Mouse (Mus musculus) lung, postnatal 25 days (tissue): ENCODE measurements around the gene Cdk15.

Experiments used
- DNase-seq: peaks from one replicate; pipeline ENCODE4 v3.0.0; 2022; ENCODE audit warnings: low spot score

Cdk15 gene

GRCm38 (mm10) chr1:59376557-59376956 is 119.9 kb downstream of the Cdk15 start:
- no peak for DNase-seq

DNA sequence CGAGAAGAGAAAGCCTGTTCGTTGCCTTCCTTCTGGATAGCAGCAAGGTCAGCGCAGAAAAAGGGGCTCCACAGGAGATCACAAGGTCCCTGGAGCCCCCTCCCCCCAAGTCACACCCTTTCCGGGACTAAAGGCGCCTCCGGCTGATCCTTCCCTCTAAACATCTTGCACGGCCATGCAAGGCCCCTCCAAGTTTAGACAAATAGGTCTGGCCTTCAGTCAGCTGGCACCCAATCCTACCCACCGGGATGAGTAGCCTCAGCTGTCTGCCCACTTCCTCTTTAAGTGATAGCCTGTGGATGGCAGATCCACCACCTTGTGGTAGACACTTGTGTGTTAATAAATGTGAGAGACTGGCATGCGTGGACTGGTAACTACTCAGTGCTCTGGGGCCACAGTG is 120.6 kb downstream of the Cdk15 start:
- DNase-seq = no peak

DNA sequence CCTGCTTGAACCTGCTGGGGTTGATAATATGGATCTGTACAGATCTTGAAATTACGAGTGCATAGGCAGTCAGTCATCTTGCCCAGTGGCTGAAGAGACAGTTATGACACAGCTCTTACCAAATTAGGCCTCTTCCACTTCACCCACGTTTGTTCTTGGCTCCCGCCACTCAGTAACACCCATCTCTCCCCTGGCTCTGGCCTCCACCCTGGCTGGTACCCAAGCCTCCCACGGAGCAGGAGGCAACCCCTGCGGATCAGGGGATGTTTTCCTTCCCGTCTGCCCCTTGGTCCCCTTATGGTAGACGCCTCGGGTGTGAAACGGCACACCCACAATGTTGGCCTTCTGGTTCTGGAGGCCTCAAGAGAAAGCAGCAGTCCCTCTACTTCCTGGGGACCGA is 124.2 kb downstream of the Cdk15 start:
- DNase-seq = peak; percentile 25

DNA sequence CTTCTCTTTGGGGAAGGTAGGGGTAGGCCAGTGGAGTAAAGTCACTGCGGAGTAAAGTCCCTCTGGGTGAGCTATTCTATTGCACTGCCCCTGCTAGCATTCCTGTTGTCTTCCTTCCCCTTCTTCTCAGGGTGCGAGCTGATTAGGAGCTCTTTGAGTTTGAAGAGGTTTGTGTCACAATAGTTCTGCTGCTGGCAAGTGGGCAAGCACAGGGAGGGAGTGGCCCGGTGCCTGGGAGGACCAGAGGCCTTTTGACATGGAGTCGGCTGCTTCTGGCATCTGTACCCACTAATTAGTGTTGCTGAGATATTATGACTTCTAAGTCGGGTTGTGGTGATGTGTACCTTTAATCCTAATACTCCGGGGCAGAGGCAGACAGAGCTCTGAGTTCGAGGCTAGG is 124.8 kb downstream of the Cdk15 start:
- DNase-seq = peak; percentile 36

GRCm38 (mm10) chr1:59382516-59382915 is 125.8 kb downstream of the Cdk15 start:
- no peak for DNase-seq

- DNase-seq = peak; percentile 16
These were observed 126.4 kb downstream of the Cdk15 start for GRCm38 (mm10) chr1:59383049-59383610.

DNA sequence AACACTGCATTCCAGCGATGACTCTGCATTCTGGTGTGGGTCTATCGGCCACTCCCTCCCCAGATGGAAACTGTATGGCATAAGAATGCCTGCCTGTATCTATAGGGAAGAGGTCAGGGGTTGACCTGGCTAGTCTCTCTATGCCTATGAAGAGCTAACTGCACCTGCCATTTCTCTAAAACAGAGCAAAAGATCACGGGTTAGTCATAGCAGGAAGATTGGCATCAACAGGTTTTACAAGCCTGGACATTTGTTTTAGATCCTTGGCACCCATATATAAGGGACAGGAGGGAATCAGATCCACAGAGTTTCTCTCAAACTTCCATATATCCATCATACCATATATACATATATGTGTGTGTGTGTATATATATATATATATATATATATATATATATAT is 127.7 kb downstream of the Cdk15 start:
- no peak for DNase-seq

GRCm38 (mm10) chr1:59385641-59386040 is 128.9 kb downstream of the Cdk15 start:
- no peak for DNase-seq

GRCm38 (mm10) chr1:59387542-59388314 is 131.0 kb downstream of the Cdk15 start:
- no peak for DNase-seq

DNA sequence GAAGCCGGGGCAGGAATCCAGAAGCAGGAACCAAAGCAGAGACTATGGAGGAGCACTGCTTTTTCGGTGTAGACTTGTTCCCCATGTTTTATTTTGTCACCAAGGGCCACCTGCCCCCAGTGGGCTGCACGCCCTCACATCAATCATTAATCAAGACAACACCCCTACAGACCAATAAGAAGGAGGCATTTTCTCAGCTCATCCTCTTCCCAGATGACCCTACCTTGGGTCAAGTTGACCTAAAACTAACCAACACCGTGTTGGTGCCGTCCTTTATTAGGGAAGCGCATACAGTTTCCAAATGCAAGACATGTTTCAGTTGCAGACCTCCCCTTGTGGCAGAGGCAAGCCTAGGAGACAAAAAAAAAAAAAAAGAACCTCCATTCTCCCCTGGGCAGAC is 132.5 kb downstream of the Cdk15 start:
- no peak for DNase-seq

DNA sequence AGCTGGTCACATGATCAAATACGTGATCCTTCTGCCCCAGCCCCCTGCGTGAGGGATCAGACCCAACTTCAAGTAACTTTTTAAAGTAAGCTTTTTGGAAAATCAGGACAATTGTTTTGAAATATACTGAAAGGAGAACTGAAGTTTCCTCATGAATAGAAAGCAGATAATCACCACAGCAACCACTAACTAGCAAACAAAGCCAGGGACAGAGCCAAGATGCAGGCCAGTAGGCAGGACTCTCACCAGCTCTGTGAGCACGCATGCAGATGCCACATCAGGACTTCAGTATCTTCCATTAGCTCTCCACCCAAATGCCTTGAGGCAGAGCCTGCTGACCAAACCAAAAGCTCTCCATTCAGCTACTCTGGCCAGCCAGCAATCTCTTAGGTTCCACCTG is 135.0 kb downstream of the Cdk15 start:
- DNase-seq = peak; percentile 29

DNA sequence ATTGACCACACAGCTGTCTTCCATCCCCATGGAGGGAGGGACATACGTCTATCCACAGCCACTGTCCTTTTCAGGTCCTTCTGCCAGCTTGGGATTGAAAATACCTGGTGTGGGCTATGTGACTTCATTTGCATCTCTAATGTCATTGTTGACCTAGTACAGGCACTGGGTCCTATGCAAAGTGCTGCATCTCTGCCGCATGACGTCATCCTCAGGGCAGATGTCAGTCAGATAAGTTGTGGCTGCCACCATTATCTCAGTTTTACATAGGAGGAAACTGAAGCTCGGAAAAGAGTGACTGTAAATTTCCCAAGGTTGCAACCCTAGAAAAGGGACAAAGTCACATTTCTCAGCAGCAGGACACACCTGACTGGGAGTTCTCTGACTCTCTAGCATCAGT is 137.4 kb downstream of the Cdk15 start:
- DNase-seq = no peak

DNA sequence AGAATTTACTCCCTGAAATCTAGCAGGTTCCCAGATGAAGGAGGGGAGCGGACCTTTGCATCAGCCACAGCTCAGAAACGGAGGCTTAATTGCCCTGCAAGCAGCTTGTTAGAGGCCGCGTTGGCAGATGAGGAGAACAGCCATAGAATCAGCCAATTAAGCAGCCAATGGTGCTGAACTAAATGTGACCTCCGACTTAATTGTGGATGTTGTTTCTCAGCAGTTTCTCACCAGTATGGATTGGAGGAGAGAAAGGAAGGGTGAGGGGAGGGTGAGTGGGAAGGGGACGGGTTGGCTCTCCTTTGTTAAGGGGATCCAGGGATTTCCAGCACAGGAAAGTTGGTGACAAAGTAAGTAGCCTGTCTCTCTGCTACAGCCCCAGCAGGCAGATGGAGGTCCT is 137.9 kb downstream of the Cdk15 start:
- DNase-seq = no peak

DNA sequence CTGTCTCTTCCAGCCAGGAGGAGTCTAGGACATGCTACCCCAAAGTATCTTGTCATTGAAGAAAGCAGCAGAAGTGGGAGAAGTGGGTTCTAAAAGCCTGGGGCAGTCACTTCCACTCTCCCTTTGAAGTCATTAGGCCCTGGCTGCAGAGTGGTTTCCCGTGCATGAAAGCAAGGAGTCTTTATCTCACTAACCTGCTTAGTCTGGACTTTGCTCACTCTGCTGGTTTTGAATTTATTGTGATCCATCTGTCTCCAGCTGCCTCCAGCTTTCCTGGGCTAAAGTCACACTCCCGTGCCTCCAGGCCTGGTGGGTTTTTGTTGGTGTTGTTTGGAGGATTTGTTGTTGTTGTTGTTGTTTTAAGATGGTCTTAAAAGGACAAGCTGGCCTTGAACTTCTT is 139.3 kb downstream of the Cdk15 start:
- no peak for DNase-seq

GRCm38 (mm10) chr1:59399554-59400325 is 143.0 kb downstream of the Cdk15 start:
- no peak for DNase-seq

DNA sequence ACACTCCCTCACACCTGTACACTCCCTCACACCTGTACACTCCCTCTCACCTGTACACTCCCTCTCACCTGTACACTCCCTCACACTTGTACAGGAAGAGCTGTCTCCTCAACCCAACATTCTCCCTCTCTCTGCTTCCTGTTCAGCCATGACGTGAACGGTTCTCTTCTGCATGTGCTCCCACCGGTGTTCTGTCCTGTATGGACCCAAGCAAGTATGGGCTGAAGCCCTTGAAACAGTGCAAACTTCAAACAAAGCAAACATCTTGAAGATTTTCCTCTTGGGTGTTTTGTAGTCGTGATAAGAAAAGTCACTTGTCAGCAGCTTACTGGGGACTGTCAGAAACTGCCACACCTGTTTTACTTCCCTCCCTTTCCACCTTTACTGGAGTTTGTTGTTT is 144.5 kb downstream of the Cdk15 start:
- no peak for DNase-seq
